Mouse (Mus musculus): ENCODE data around the gene Fam129c.

- TF ChIP-seq POLR2A (IDR thresholded peaks at IDR 0.05; ENCODE audit: borderline replicate concordance, extremely low read depth, low read depth, low read length): no peak
- no peak for TF ChIP-seq CTCF (IDR thresholded peaks at IDR 0.05; ENCODE audit: insufficient read depth, low read length)
Measured at GRCm38 (mm10) chr8:71580201-71580600, 17.2 kb upstream of the Fam129c start.

All from lung, adult 2 months (tissue).